Mouse (Mus musculus) neural tube, embryonic 14.5 days (tissue): ENCODE measurements at regions not wholly inside any gene's neighbourhood (a gene's known extent, or its start where the extent isn't known, plus 50 kb on each side); places are given as distances from the start of the nearest gene placed in this dataset.
A peak's percentile ranks its signal among the peaks of the same experiment; 100 is the strongest.

Experiments used
- ATAC-seq: fragments of 200-750 bp; cut with Nextera tagmentation; 2 replicates; pipeline ENCODE4 v1.8.0; 2017; ENCODE audit warnings: low read depth, mild to moderate bottlenecking, moderate TSS enrichment, moderate library complexity
- H3K27ac ChIP-seq: fragments of 300-500 bp; sonication (generic); 2 replicates; pipeline ENCODE4 v1.5.1; 2014; ENCODE audit warnings: low read depth, mild to moderate bottlenecking, control low read depth, low read length, moderate library complexity, mixed read lengths
- H3K27me3 ChIP-seq: fragments of 300-500 bp; sonication (generic); 2 replicates; pipeline ENCODE4 v1.6.1; 2014; ENCODE audit warnings: low read length; ENCODE audit not compliant: control insufficient read depth, insufficient read depth
- H3K36me3 ChIP-seq: fragments of 300-500 bp; sonication (generic); 2 replicates; pipeline ENCODE4 v1.6.1; 2014; ENCODE audit warnings: low read length, mixed read lengths; ENCODE audit not compliant: control insufficient read depth, insufficient read depth
- H3K4me1 ChIP-seq: fragments of 300-500 bp; sonication (generic); 2 replicates; pipeline ENCODE4 v1.6.1; 2014; ENCODE audit warnings: low read length; ENCODE audit not compliant: control insufficient read depth, insufficient read depth
- H3K4me2 ChIP-seq: fragments of 300-500 bp; sonication (generic); 2 replicates; pipeline ENCODE4 v1.6.1; 2014; ENCODE audit warnings: mild to moderate bottlenecking, low read depth, low read length, control low read depth
- H3K4me3 ChIP-seq: fragments of 300-500 bp; sonication (generic); 2 replicates; pipeline ENCODE4 v1.5.1; 2014; ENCODE audit warnings: low read depth, low read length, control low read depth, mixed read lengths
- H3K9ac ChIP-seq: fragments of 300-500 bp; sonication (generic); replicated peaks from 2 replicates; pipeline ENCODE4 v1.6.1; 2014; ENCODE audit warnings: low read depth, mild to moderate bottlenecking, control low read depth, low read length, mixed read lengths
- H3K9me3 ChIP-seq: fragments of 300-500 bp; sonication (generic); 2 replicates; pipeline ENCODE4 v1.6.1; 2016; ENCODE audit warnings: low read length; ENCODE audit not compliant: control insufficient read depth
- WGBS: fragments of 180-500 bp; shearing (Covaris S2); extraction: QIAGEN DNeasy Blood & Tissue Kit; methylation state at CpG from one replicate; pipeline ENCODE4 v1.1.7; 2014; 5-methylcytosine and 5-hydroxymethylcytosine counted together

GRCm38 (mm10) chr3:101516781-101517499 lies 87.5 kb downstream of the Atp1a1 start:
- no peak overlapping the region for H3K27ac ChIP-seq
- no peaks in the 10 kb centered on the region for H3K27me3 ChIP-seq
- no peak; the same call in 1 of the 2 replicates for ATAC-seq

GRCm38 (mm10) chr3:101515566-101515965 lies 88.9 kb downstream of the Atp1a1 start:
- H3K4me1 ChIP-seq, result peaks cover 17% of the 10 kb centered on the region; the same call in 1 of the 2 replicates
- H3K27ac ChIP-seq, result no peak overlapping the region
- ATAC-seq, result no peak
- no peak overlapping the region for H3K9ac ChIP-seq
- no peak overlapping the region for H3K4me2 ChIP-seq
- no peaks in the 10 kb centered on the region for H3K27me3 ChIP-seq
- H3K4me3 ChIP-seq, result no peak overlapping the region
- H3K9me3 ChIP-seq, result no peaks in the 10 kb centered on the region
- WGBS, result 93% methylated on average over 7 of the region's 7 CpGs
- H3K36me3 ChIP-seq, result no peaks in the 10 kb centered on the region

More at GRCm38 (mm10) chr3:101516781-101517499, 87.5 kb downstream of the Atp1a1 start:
- 39% methylated on average over 15 of the region's 15 CpGs for WGBS
- Histone ChIP-seq H3K9ac (no peak overlapping the region), H3K4me3 (no peak overlapping the region), H3K9me3 (no peaks in the 10 kb centered on the region), H3K4me2 (no peak overlapping the region), H3K36me3 (no peaks in the 10 kb centered on the region), H3K4me1 (peaks cover 20% of the 10 kb centered on the region; the same call in 1 of the 2 replicates)

GRCm38 (mm10) chr3:101513611-101514311 lies 90.7 kb downstream of the Atp1a1 start:
- no peak overlapping the region for H3K4me2 ChIP-seq
- no peaks in the 10 kb centered on the region for H3K36me3 ChIP-seq
- H3K4me1 ChIP-seq, result peaks cover 17% of the 10 kb centered on the region; the same call in 1 of the 2 replicates
- peak overlapping the region; percentile 6; the same call in 1 of the 2 replicates for H3K27ac ChIP-seq
- 0 out of 2 replicates have a peak, but pooled peaks have one; percentile 20 for ATAC-seq
- H3K4me3 ChIP-seq, result no peak overlapping the region
- no peaks in the 10 kb centered on the region for H3K27me3 ChIP-seq
- H3K9me3 ChIP-seq, result no peaks in the 10 kb centered on the region
- 37% methylated on average over 13 of the region's 13 CpGs for WGBS
- H3K9ac ChIP-seq, result no peak overlapping the region
